Mouse (Mus musculus): Measurements from ENCODE around the gene Pfpl.

Gene Pfpl

DNA sequence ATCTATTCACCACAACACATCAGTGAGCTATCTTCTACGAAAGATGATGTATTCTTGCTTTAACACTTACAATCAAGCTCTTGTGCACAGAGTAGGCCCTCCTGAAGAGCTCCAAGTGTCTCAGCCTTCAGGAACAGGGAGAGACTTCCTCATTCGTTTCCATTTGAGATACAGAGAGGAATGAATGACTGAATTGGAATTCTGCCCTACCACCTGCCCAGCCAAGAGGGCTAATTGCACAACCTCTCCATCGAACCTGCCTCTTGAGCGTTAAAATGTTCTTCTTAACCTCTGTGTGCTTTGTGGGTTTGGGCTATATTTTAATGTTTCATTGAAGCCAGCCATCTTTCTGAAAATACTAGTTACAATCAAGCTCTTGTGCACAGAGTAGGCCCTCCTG lies 37.0 kb downstream of the Pfpl start:
- no peak for DNase-seq (ENCODE audit: low spot score)

GRCm38 (mm10) chr19:12465530-12466144 lies 37.9 kb downstream of the Pfpl start:
- no peak for DNase-seq (ENCODE audit: low spot score)

- DNase-seq (ENCODE audit: low spot score): no peak
These were observed 38.5 kb downstream of the Pfpl start for GRCm38 (mm10) chr19:12466204-12466603.

GRCm38 (mm10) chr19:12467436-12467835 lies 39.7 kb downstream of the Pfpl start:
- DNase-seq (ENCODE audit: low spot score): no peak

GRCm38 (mm10) chr19:12471866-12472265 lies 44.2 kb downstream of the Pfpl start:
- DNase-seq (ENCODE audit: low spot score): no peak

GRCm38 (mm10) chr19:12472381-12472976 lies 44.8 kb downstream of the Pfpl start:
- no peak for DNase-seq (ENCODE audit: low spot score)

DNA sequence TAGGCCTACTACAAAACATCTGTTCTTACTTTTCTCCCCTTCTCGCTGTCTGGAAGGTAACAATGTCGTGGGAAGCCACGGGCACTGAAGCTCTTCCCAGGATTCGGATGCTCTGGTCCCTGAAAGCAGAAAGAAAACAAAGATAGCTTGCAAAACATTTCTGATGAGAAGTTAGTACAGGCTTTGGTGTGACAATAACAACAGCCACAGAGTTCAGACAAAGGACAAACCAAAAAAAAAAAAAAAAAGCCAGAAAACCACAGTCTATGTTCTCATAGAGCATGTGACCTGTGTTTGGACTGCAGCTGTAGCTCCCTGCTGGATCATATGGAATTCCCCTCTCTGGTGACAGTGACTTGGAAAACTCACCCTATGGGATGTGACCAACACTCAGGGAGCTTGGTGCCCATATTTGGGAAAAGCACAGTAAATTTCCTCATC lies 45.5 kb downstream of the Pfpl start:
- DNase-seq (ENCODE audit: low spot score): no peak

DNA sequence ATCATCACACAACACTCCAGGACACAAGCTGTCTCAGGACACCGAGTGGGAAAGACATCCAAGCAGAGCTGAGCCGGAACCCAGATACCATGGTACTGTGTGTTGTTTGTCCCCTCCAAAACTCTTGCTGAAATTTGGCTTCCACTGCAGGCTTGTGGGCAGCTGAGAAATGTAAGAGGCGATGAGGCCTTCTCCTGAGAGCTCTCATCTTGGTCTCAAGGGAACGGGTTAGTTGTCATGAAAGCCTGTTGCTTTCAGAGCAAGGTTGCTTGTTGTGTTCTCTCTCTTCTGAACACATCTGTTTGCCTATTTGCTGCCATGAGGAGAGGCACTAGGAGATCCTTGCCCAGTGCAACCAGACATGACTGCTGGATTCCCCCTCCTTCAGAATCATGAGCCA lies 46.2 kb downstream of the Pfpl start:
- DNase-seq (ENCODE audit: low spot score): no peak

DNA sequence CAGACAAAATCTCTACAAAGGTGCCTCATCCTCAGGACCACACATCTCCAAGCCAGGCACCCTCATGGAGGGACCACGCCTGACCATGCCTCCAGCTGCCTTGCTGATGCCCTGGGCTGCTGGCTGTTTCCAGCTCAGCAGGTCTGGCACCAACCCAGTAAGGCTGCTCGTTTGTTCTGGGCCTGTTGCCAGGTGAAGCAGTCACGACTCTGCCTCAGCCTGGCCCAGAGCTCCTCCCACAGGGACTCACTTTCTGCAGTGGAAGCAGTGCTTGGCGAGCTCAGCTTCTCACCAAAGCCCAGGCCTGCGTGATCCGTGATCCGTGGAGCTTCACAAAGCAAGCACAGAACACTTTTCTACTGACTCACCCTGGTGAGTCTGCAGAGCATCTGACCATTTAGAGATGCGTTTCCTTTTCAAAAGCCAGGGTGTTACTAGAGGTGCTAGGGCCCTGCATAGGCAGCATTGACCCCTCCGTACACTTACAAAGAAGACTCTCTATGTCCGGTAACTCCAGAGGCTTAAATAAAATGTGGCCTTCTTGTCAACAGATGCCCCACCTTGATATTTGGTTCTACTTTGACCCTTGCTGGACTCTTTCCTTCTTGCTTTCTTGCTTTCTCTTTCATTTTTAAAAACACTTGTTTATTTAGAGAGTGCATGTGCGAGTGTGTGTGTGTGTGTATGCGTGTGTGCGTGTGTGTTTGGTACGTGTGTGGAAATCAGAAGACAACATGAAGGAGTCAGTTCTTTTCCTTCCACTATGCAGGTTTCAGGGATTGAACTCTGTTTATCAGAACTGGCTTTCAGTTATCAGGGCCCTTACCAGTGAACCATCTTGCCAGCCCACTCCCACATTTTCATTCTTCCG lies 47.9 kb downstream of the Pfpl start:
- peak; percentile 27 for DNase-seq (ENCODE audit: low spot score)

GRCm38 (mm10) chr19:12476721-12477270 lies 49.1 kb downstream of the Pfpl start:
- DNase-seq (ENCODE audit: low spot score): no peak

DNA sequence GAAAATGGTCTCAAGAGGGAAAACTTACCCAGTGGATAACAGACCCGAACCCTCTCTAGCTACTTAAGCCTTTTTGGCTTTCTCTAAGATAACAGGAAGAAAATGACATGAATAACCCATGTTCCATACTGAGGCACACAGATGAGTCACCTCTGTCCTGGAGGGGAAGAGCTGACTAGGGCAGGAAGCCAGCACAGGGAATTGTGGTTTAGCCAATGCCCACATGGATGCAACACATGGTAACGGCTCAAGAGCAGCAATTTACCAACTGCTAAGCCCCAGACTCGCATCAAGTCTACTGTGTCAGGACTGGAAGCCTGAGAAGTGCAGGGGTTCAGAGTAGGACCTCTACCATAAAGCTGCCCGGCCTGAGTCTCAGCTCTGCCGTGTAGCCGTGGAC lies 50.7 kb downstream of the Pfpl start:
- no peak for DNase-seq (ENCODE audit: low spot score)
